16 mouse cellular contexts compared by ENCODE assay signal in genomic region chr17:5004706-5005105, GRCm38 (mm10). TPM values are rescaled to one million over a fixed set of nuclear protein-coding genes. Genes with fewer than 3 reads are reported as not detected.
DNase-seq lines count a peak whose midpoint lies in the region; ATAC-seq and TF ChIP-seq lines count a peak whose summit lies in the region.
"Had no signal": no experiment of that assay in that cellular context is flagged by ENCODE, and none has a peak within 500 bp of the region (broad histone marks: within the 10 kb centered on the region; RNA-seq: fewer than 3 reads in every experiment).

No protein-coding gene starts in this region.

- H3K27me3 ChIP-seq in kidney, embryonic 16.5 days (ENCODE audit: insufficient read depth, low read length): no peaks in the 10 kb centered on the region
- H3K27me3 ChIP-seq in kidney, adult 2 months (replicated peaks; ENCODE audit: control insufficient read depth, insufficient read depth, low read length): no peaks in the 10 kb centered on the region
- no peaks in the 10 kb centered on the region for H3K27me3 ChIP-seq in neural tube, embryonic 12.5 days (replicated peaks)
- no peaks in the 10 kb centered on the region for H3K27me3 ChIP-seq in hindbrain, embryonic 16.5 days (replicated peaks; ENCODE audit: control insufficient read depth, insufficient read depth, low read length)

- WGBS in kidney, embryonic 16.5 days: 54% methylated on average over 5 of the region's 5 CpGs
- WGBS in kidney, adult 2 months: 38% methylated on average over 5 of the region's 5 CpGs
- WGBS in neural tube, embryonic 12.5 days: 55% methylated on average over 5 of the region's 5 CpGs
- WGBS in hindbrain, embryonic 16.5 days: 40% methylated on average over 5 of the region's 5 CpGs

- no peak for DNase-seq in kidney, adult 2 months
- DNase-seq in neural tube, embryonic 10.5 days (ENCODE audit: extremely low spot score, low spot score): no peak
- DNase-seq in testis, postnatal 14 days (ENCODE audit: low spot score): no peak
- DNase-seq in retina, embryonic 14.5 days (ENCODE audit: low spot score): no peak
- DNase-seq: cerebellum, adult 9-10 months; embryo, embryonic 11 days; heart, postnatal 14 days; kidney, adult 11 months; liver; lung, postnatal 36 days; right cerebral cortex, postnatal 14 days; thymus, adult 18-20 months had no signal

- H3K4me1 ChIP-seq in kidney, embryonic 16.5 days (ENCODE audit: insufficient read depth, low read length): peaks cover 95% of the 10 kb centered on the region
- peaks cover 82% of the 10 kb centered on the region for H3K4me1 ChIP-seq in kidney, adult 2 months (ENCODE audit: control insufficient read depth, insufficient read depth, low read length)
- peaks cover 94% of the 10 kb centered on the region for H3K4me1 ChIP-seq in neural tube, embryonic 12.5 days
- H3K4me1 ChIP-seq in hindbrain, embryonic 16.5 days (ENCODE audit: control insufficient read depth, insufficient read depth, low read depth, low read length): peaks cover 87% of the 10 kb centered on the region

- TF ChIP-seq CTCF in kidney, adult 2 months (conservative IDR thresholded peaks at IDR 0.05; ENCODE audit: insufficient read depth, insufficient read length, low read depth, low read length): no peak

- no peak overlapping the region for H3K4me3 ChIP-seq in kidney, embryonic 16.5 days (ENCODE audit: low read length)
- H3K4me3 ChIP-seq in kidney, adult 2 months (ENCODE audit: insufficient read depth, low read depth, low read length): no peak overlapping the region
- H3K4me3 ChIP-seq in neural tube, embryonic 12.5 days: no peak overlapping the region
- no peak overlapping the region for H3K4me3 ChIP-seq in hindbrain, embryonic 16.5 days (ENCODE audit: low read length)
- H3K4me3 ChIP-seq: heart, adult 2 months had no signal

- 0 out of 2 replicates have a peak overlapping the region, but pooled peaks have one; percentile 15 for H3K27ac ChIP-seq in kidney, embryonic 16.5 days (ENCODE audit: low read length)
- H3K27ac ChIP-seq in kidney, adult 2 months (ENCODE audit: insufficient read depth, low read depth, low read length): no peak overlapping the region
- H3K27ac ChIP-seq in neural tube, embryonic 12.5 days: no peak overlapping the region
- no peak overlapping the region for H3K27ac ChIP-seq in hindbrain, embryonic 16.5 days (ENCODE audit: low read depth, low read length)
- H3K27ac ChIP-seq: heart, adult 2 months had no signal

- no peaks in the 10 kb centered on the region for H3K36me3 ChIP-seq in kidney, embryonic 16.5 days (ENCODE audit: insufficient read depth, low read length)
- no peaks in the 10 kb centered on the region for H3K36me3 ChIP-seq in kidney, adult 2 months (ENCODE audit: control insufficient read depth, insufficient read depth, low read length)
- H3K36me3 ChIP-seq in neural tube, embryonic 12.5 days: no peaks in the 10 kb centered on the region
- no peaks in the 10 kb centered on the region for H3K36me3 ChIP-seq in hindbrain, embryonic 16.5 days (ENCODE audit: control insufficient read depth, insufficient read depth, low read length)

- no peak overlapping the region for H3K4me2 ChIP-seq in kidney, embryonic 16.5 days (replicated peaks; ENCODE audit: low read depth, low read length)
- peak overlapping the region; percentile 33 for H3K4me2 ChIP-seq in neural tube, embryonic 12.5 days (replicated peaks)
- 0 out of 2 replicates have a peak overlapping the region, but pooled peaks have one; percentile 3 for H3K4me2 ChIP-seq in hindbrain, embryonic 16.5 days (ENCODE audit: low read length)

- no peak for ATAC-seq in kidney, embryonic 16.5 days (ENCODE audit: low FRiP score, low TSS enrichment)
- no peak for ATAC-seq in neural tube, embryonic 12.5 days (ENCODE audit: low FRiP score, low read depth)
- no peak for ATAC-seq in hindbrain, embryonic 16.5 days

- H3K9me3 ChIP-seq in kidney, embryonic 16.5 days (ENCODE audit: low read length): no peaks in the 10 kb centered on the region
- no peaks in the 10 kb centered on the region for H3K9me3 ChIP-seq in neural tube, embryonic 12.5 days
- H3K9me3 ChIP-seq in hindbrain, embryonic 16.5 days (ENCODE audit: control insufficient read depth, low read length): no peaks in the 10 kb centered on the region

- no peak overlapping the region for H3K9ac ChIP-seq in kidney, embryonic 16.5 days (replicated peaks; ENCODE audit: low read length)
- no peak overlapping the region for H3K9ac ChIP-seq in neural tube, embryonic 12.5 days
- H3K9ac ChIP-seq in hindbrain, embryonic 16.5 days (ENCODE audit: low read depth, low read length): no peak overlapping the region

- TF ChIP-seq POLR2A in kidney, adult 2 months (IDR thresholded peaks at IDR 0.05; ENCODE audit: low read depth, low read length): no peak

RNA-seq across cellular contexts. Expression of gene Arid1b, which starts 10.6 kb away (rescaled TPM):
- polyA plus RNA-seq in kidney, embryonic 16.5 days (2015; fragmentation: Nextera tagmentation; extraction: Ambion mirVana): 10.9 and 11.0 TPM in 2 replicates
- polyA plus RNA-seq in kidney, adult 2 months (2012; rRNA removed): 20.6 and 22.0 TPM in 2 replicates
- polyA plus RNA-seq in neural tube, embryonic 12.5 days (2016; fragmentation: Nextera tagmentation; extraction: Ambion mirVana): 18.6 and 18.7 TPM in 2 replicates
- 9.6 and 12.5 TPM in 2 replicates for polyA plus RNA-seq in hindbrain, embryonic 16.5 days (2015; fragmentation: Nextera tagmentation; extraction: Ambion mirVana)
